Mouse (Mus musculus): Measurements from ENCODE around the gene Ing3. TPM values are rescaled to one million over a fixed set of nuclear protein-coding genes. Genes with fewer than 3 reads are reported as not detected.

Ing3 gene
- polyA plus RNA-seq, 1 experiment, result 8.7 TPM

- DNase-seq (ENCODE audit: low read depth), result no peak
Measured at GRCm38 (mm10) chr6:22021315-22021714, 71.9 kb downstream of the Ing3 start.

GRCm38 (mm10) chr6:22024168-22024567, 74.8 kb downstream of the Ing3 start:
- no peak for DNase-seq (ENCODE audit: low read depth)

Other genes starting within 250 kb of the Ing3 start
- gene Tspan12, start 97.1 kb upstream of the Ing3 start, polyA plus RNA-seq (2012; rRNA removed), result 41.9 and 45.2 TPM in 2 replicates
- gene Cped1, start 36.3 kb downstream of the Ing3 start, polyA plus RNA-seq (2012; rRNA removed), result 30.7 and 31.6 TPM in 2 replicates

All from gonadal fat pad, adult 2 months (tissue).